Mouse (Mus musculus): ENCODE measurements around the gene Nono. TPM values are rescaled to one million over a fixed set of nuclear protein-coding genes. Genes with fewer than 3 reads are reported as not detected.
"Not testable (repeated sequence)": the region's sequence is repeated elsewhere in the genome, so short reads cannot be mapped to it uniquely, and the experiment has no call there.

Nono gene
- polyA plus RNA-seq, 1 experiment from 2014 or later: 412 TPM

DNA sequence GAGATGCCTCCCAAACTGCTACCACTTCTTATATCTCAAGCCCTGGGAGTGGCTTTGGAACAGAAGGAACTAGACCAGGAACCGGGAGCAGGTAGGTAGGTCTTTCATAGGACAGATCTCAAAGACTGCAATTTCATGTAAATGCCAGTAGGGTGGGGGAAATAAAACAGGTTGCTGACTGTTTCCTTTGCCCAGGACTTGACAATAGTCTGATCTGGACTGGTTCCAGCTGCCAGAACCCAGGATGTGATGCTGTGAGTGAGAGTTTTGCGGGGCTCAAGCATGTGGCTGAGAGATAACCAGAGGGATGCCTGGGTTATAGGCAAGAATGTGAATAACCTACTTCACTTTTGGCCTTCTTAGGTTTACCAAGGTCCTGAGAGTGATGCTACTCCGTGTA, 22.5 kb downstream of the Nono start:
- H3K4me1 ChIP-seq (replicated peaks; ENCODE audit: control insufficient read depth, insufficient read depth, low read length): no peaks in the 10 kb centered on the region
- WGBS: 77% methylated on average over 3 of the region's 3 CpGs
- H3K36me3 ChIP-seq (ENCODE audit: control insufficient read depth, insufficient read depth, low read length): peaks cover 8% of the 10 kb centered on the region
- H3K27me3 ChIP-seq (ENCODE audit: control insufficient read depth, insufficient read depth, low read depth, low read length): no peaks in the 10 kb centered on the region
- H3K9ac ChIP-seq (ENCODE audit: low read length): no peak overlapping the region
- no peak overlapping the region for H3K27ac ChIP-seq (ENCODE audit: low read length)
- no peak for ATAC-seq (ENCODE audit: low read depth)
- no peak overlapping the region for H3K4me3 ChIP-seq (ENCODE audit: low read length)
- no peak overlapping the region for H3K4me2 ChIP-seq (ENCODE audit: low read depth, low read length)
- H3K9me3 ChIP-seq (ENCODE audit: control insufficient read depth, low read length): no peaks in the 10 kb centered on the region

DNA sequence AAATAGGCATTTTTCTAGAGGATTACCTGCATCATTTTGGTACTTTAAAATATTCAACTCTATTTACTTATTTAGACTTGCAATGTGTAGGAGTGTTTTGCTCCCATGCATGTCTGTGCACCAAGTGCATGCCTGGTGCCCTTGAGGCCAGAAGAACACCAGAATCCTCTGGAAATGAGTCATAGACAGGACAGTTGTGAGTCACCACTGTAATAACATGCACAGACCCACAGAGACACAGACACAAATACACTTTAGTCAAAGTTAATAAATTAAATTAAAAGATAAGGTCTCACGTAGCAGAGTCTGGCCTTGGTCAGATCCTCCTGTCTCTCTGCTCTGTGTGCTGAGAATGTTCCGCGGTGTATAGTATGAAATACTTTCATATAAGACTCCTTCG, 43.1 kb downstream of the Nono start:
- Histone ChIP-seq H3K9me3 (ENCODE audit: control insufficient read depth, low read length) (no peaks in the 10 kb centered on the region), H3K4me3 (ENCODE audit: low read length) (no peak overlapping the region), H3K4me2 (ENCODE audit: low read depth, low read length) (no peak overlapping the region), H3K4me1 (replicated peaks; ENCODE audit: control insufficient read depth, insufficient read depth, low read length) (no peaks in the 10 kb centered on the region), H3K9ac (ENCODE audit: low read length) (no peak overlapping the region), H3K27ac (ENCODE audit: low read length) (no peak overlapping the region), H3K36me3 (ENCODE audit: control insufficient read depth, insufficient read depth, low read length) (no peaks in the 10 kb centered on the region; the same call in 1 of the 2 replicates), H3K27me3 (ENCODE audit: control insufficient read depth, insufficient read depth, low read depth, low read length) (no peaks in the 10 kb centered on the region)
- ATAC-seq (ENCODE audit: low read depth): no peak
- WGBS: 95% methylated on average over 4 of the region's 4 CpGs

GRCm38 (mm10) chrX:101481604-101482350, 52.7 kb downstream of the Nono start:
- 71% methylated on average over 6 of the region's 6 CpGs for WGBS
- Histone ChIP-seq H3K36me3 (ENCODE audit: control insufficient read depth, insufficient read depth, low read length) (no peaks in the 10 kb centered on the region; the same call in 1 of the 2 replicates), H3K4me1 (replicated peaks; ENCODE audit: control insufficient read depth, insufficient read depth, low read length) (no peaks in the 10 kb centered on the region), H3K4me3 (ENCODE audit: low read length) (no peak overlapping the region), H3K27ac (ENCODE audit: low read length) (no peak overlapping the region), H3K27me3 (ENCODE audit: control insufficient read depth, insufficient read depth, low read depth, low read length) (no peaks in the 10 kb centered on the region), H3K9me3 (ENCODE audit: control insufficient read depth, low read length) (no peaks in the 10 kb centered on the region), H3K4me2 (ENCODE audit: low read depth, low read length) (no peak overlapping the region), H3K9ac (ENCODE audit: low read length) (no peak overlapping the region)
- no peak for ATAC-seq (ENCODE audit: low read depth)

DNA sequence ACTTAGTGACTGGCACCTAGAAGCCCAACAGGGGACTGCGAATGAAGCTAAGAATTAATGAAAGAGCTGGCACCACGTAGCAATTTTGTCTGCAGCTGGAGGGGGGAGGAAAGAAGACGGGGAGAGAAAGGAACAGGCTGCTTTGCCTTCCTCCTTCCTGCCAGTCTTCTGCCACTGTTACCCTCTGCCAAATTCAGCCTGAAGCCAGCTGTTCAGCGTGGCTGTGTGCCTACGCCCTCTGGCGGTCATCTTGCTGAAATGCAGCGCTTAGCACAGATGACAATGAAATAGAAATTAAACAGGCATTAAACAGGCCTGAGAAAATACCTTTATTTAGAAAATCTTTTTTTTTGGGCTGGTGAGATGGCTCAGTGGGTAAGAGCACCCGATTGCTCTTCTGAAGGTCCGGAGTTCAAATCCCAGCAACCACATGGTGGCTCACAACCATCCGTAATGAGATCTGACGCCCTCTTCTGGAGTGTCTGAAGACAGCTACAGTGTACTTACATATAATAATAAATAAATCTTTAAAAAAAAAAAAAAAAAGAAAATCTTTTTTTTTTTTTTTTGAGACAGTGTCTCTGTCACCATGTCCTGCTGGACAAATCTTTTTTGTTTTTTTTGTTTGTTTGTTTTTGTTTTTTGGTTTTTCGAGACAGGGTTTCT, 57.5 kb downstream of the Nono start:
- H3K27me3 ChIP-seq (ENCODE audit: control insufficient read depth, insufficient read depth, low read depth, low read length); H3K9ac ChIP-seq (ENCODE audit: low read length); H3K4me3 ChIP-seq (ENCODE audit: low read length); H3K36me3 ChIP-seq (ENCODE audit: control insufficient read depth, insufficient read depth, low read length); H3K9me3 ChIP-seq (ENCODE audit: control insufficient read depth, low read length); H3K4me1 ChIP-seq (replicated peaks; ENCODE audit: control insufficient read depth, insufficient read depth, low read length); H3K4me2 ChIP-seq (ENCODE audit: low read depth, low read length); ATAC-seq (ENCODE audit: low read depth); H3K27ac ChIP-seq (ENCODE audit: low read length): not testable (repeated sequence)
- WGBS: 19% methylated on average over 10 of the region's 12 CpGs

Other genes starting within 250 kb of the Nono start
- 48.6 and 52.1 TPM in 2 replicates for gene Snx12, start 206.8 kb upstream of the Nono start, polyA plus RNA-seq (2015; fragmentation: Nextera tagmentation; extraction: Ambion mirVana)
- gene Foxo4, start 174.8 kb upstream of the Nono start, polyA plus RNA-seq (2015; fragmentation: Nextera tagmentation; extraction: Ambion mirVana): 2.2 and 2.5 TPM in 2 replicates
- not detected in 2 replicates for gene Gm614, start 165.3 kb upstream of the Nono start, polyA plus RNA-seq (2015; fragmentation: Nextera tagmentation; extraction: Ambion mirVana)
- gene Il2rg, start 161.1 kb upstream of the Nono start, polyA plus RNA-seq (2015; fragmentation: Nextera tagmentation; extraction: Ambion mirVana): 26.5 and 27.9 TPM in 2 replicates
- not detected in 2 replicates for gene Gm20489, start 160.3 kb upstream of the Nono start, polyA plus RNA-seq (2015; fragmentation: Nextera tagmentation; extraction: Ambion mirVana)
- 34.2 and 34.9 TPM in 2 replicates for gene Med12, start 155.3 kb upstream of the Nono start, polyA plus RNA-seq (2015; fragmentation: Nextera tagmentation; extraction: Ambion mirVana)
- 4.2 and 4.9 TPM in 2 replicates for gene Nlgn3, start 130.2 kb upstream of the Nono start, polyA plus RNA-seq (2015; fragmentation: Nextera tagmentation; extraction: Ambion mirVana)
- 0.58 and 2.8 TPM in 2 replicates for gene Gjb1, start 52.9 kb upstream of the Nono start, polyA plus RNA-seq (2015; fragmentation: Nextera tagmentation; extraction: Ambion mirVana)
- 31.4 and 33.2 TPM in 2 replicates for gene Zmym3, start 8.5 kb upstream of the Nono start, polyA plus RNA-seq (2015; fragmentation: Nextera tagmentation; extraction: Ambion mirVana)
- 7.6 and 12.3 TPM in 2 replicates for gene Itgb1bp2, start 19.8 kb downstream of the Nono start, polyA plus RNA-seq (2015; fragmentation: Nextera tagmentation; extraction: Ambion mirVana)
- gene Taf1, start 103.4 kb downstream of the Nono start, polyA plus RNA-seq (2015; fragmentation: Nextera tagmentation; extraction: Ambion mirVana): 11.9 and 12.5 TPM in 2 replicates
- gene Ogt, start 210.7 kb downstream of the Nono start, polyA plus RNA-seq (2015; fragmentation: Nextera tagmentation; extraction: Ambion mirVana): 149 and 150 TPM in 2 replicates